Mouse (Mus musculus): ENCODE data around the gene Prkcb. TPM values are rescaled to one million over a fixed set of nuclear protein-coding genes. Genes with fewer than 3 reads are reported as not detected.

The Prkcb gene
- polyA plus RNA-seq, 1 experiment: 10.9 TPM

DNA sequence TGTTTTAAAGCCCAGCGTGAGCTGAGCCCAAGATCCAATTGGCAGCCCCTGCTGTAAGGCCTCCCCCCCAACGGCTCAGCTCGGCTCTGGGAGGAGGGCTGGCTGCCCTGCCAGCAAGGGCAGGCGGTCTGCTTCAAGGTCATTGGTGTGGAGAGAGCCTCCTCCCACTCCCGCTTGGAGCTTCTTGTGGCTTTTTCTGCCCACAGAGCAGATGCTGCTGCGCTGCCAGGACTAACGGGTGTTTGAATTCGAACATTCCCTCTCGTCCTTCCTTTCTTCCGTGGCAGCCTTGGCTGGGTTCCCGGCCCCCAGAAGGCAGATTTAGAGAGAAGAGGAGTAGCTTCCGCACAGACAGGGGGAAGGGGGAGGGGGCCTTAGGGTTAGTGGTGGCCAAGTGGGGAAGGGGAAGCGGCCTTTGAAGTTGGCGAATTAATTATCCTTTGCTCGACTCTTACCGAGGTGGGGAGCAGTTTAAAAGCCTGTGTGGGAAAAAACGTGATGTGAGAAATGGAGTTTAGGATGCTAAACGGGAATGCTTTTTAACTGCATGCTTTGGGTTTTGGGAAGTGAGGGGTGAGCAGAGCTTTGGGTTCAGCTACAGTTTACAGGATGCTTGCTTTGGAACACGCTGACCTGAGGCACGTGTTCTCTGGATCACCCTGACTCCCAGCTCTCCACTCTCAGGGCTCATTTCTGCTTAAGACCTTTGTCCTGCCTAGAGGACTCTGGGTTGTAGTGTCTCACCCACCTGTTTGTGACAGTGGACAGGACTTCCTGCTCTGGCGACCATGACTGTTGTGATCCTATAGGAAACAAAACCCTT is 116.2 kb downstream of the Prkcb start:
- no peak for TF ChIP-seq POLR2A (IDR thresholded peaks at IDR 0.05; ENCODE audit: borderline replicate concordance, extremely low read depth, low read depth, low read length)
- TF ChIP-seq CTCF (IDR thresholded peaks at IDR 0.05; ENCODE audit: insufficient read depth, low read length): no peak
- no peaks in the 10 kb centered on the region; the same call in 1 of the 2 replicates for H3K4me1 ChIP-seq (ENCODE audit: control insufficient read depth, insufficient read depth, low read length)
- H3K4me3 ChIP-seq (replicated peaks; ENCODE audit: extremely low read depth, low read depth, low read length): no peak overlapping the region
- WGBS: 4% methylated on average over 21 of the region's 21 CpGs
- no peak for DNase-seq

DNA sequence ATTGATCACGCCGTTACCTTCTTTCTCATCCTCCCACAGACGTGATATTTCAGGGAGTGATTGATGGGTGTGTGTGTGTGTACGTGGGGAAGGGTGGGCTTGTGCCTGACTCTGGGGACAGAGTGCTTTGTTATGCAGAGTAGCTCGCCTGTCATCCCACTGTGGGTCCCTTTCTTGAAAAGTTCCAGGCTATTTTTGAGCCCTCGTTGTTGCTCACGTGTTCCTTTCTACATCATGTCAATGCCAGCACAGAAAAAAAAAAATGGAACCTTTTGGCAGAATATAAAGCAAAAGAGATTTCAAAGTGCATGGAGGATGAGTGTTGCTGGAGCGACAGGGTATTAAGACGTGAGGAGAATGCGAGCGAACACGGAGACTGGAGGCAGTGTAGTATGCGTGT is 118.1 kb downstream of the Prkcb start:
- DNase-seq: no peak
- Histone ChIP-seq H3K4me3 (replicated peaks; ENCODE audit: extremely low read depth, low read depth, low read length) (no peak overlapping the region), H3K4me1 (ENCODE audit: control insufficient read depth, insufficient read depth, low read length) (no peaks in the 10 kb centered on the region; the same call in 1 of the 2 replicates)
- WGBS: 71% methylated on average over 13 of the region's 13 CpGs
- TF ChIP-seq CTCF (IDR thresholded peaks at IDR 0.05; ENCODE audit: insufficient read depth, low read length) (no peak), POLR2A (IDR thresholded peaks at IDR 0.05; ENCODE audit: borderline replicate concordance, extremely low read depth, low read depth, low read length) (no peak)

DNA sequence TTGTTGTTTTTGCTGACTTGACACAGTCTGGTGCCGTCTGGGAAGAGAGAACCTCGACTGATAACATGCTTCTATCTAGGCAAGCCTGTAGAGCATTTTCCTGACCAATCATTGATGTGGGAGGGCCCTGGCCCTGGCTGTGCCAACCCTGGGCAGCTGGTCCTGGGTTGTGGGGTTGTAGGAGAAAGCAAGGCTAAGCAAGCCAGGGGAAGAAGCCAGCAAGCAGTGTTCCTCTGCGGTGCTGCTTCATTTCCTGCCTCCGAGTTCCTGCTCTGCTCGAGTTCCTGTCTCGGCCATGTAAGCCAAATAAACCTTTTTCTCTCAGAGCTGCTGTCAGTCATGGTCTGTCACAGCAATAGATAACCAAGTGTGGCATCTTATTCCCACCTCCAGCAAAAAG is 121.4 kb downstream of the Prkcb start:
- H3K4me3 ChIP-seq (replicated peaks; ENCODE audit: extremely low read depth, low read depth, low read length): no peak overlapping the region
- WGBS: 48% methylated on average over 6 of the region's 6 CpGs
- H3K4me1 ChIP-seq (ENCODE audit: control insufficient read depth, insufficient read depth, low read length): no peaks in the 10 kb centered on the region
- TF ChIP-seq POLR2A (IDR thresholded peaks at IDR 0.05; ENCODE audit: borderline replicate concordance, extremely low read depth, low read depth, low read length) (no peak), CTCF (IDR thresholded peaks at IDR 0.05; ENCODE audit: insufficient read depth, low read length) (no peak)
- DNase-seq: no peak

DNA sequence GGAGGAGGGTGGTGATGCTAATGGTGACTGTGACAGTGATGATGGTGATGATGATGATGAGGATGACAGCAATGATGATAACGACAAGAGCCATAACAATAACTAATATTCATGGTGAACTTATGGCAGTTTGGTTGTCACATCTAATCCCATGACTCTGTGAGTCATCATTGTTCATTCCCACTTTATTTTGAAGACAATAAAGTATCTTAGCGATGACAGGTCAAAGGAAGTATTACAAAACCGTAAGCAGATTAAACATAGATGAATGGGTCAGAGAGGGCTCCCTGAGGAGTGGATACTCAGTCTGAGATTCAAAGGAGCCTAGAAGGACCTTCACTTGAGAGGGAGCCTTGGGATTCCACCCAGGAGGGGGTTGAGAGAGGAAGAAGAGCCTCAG is 122.3 kb downstream of the Prkcb start:
- TF ChIP-seq CTCF (IDR thresholded peaks at IDR 0.05; ENCODE audit: insufficient read depth, low read length): no peak
- Histone ChIP-seq H3K4me1 (ENCODE audit: control insufficient read depth, insufficient read depth, low read length) (no peaks in the 10 kb centered on the region), H3K4me3 (replicated peaks; ENCODE audit: extremely low read depth, low read depth, low read length) (no peak overlapping the region)
- WGBS: 72% methylated on average over 3 of the region's 3 CpGs
- no peak for DNase-seq

DNA sequence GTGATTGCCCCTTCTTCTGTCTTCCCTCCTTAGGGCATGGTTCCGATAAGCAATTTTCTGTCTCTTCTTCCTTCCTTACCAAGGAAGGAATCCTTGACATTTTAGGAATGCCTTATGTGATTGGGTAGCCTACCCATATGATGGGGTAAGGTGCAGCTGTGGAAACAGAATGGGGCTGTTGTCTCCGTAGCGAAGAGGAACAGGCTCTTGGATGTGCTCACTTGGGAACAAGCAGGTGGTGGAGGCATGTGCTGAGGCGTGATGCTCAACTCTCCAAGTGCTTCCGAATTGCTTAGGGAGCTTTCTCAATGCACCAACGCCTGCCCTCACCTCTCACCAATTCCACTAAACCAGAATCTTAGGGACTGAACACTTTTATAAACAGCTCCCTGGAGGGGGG is 124.7 kb downstream of the Prkcb start:
- TF ChIP-seq CTCF (IDR thresholded peaks at IDR 0.05; ENCODE audit: insufficient read depth, low read length): no peak
- no peak for TF ChIP-seq POLR2A (IDR thresholded peaks at IDR 0.05; ENCODE audit: borderline replicate concordance, extremely low read depth, low read depth, low read length)

DNA sequence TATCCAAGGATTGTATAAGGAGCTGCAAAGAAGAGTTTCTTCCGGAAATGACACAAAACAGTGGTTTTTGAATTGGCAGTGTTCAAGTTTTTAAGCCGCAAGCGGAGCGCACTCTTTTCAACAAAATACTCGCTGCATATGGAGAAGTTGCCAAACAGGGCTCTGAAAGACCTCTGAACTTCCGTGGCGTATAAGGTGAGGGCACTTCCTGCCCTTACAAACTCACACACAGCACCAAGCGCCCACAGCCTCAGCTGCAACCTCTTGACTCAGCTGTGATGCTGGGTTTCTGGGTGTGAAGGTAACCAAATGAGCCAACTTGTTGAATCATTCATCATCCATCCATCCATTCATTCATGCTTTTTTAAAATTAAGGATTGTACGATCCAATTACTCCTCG is 125.6 kb downstream of the Prkcb start:
- 70% methylated on average over 10 of the region's 10 CpGs for WGBS
- no peak for TF ChIP-seq CTCF (IDR thresholded peaks at IDR 0.05; ENCODE audit: insufficient read depth, low read length)
- TF ChIP-seq POLR2A (IDR thresholded peaks at IDR 0.05; ENCODE audit: borderline replicate concordance, extremely low read depth, low read depth, low read length): no peak
- DNase-seq: no peak
- Histone ChIP-seq H3K4me3 (replicated peaks; ENCODE audit: extremely low read depth, low read depth, low read length) (no peak overlapping the region), H3K4me1 (ENCODE audit: control insufficient read depth, insufficient read depth, low read length) (no peaks in the 10 kb centered on the region)

More for the DNA sequence above, 124.7 kb downstream of the Prkcb start:
- DNase-seq: no peak
- Histone ChIP-seq H3K4me3 (replicated peaks; ENCODE audit: extremely low read depth, low read depth, low read length) (no peak overlapping the region), H3K4me1 (ENCODE audit: control insufficient read depth, insufficient read depth, low read length) (no peaks in the 10 kb centered on the region)
- 81% methylated on average over 6 of the region's 6 CpGs for WGBS

DNA sequence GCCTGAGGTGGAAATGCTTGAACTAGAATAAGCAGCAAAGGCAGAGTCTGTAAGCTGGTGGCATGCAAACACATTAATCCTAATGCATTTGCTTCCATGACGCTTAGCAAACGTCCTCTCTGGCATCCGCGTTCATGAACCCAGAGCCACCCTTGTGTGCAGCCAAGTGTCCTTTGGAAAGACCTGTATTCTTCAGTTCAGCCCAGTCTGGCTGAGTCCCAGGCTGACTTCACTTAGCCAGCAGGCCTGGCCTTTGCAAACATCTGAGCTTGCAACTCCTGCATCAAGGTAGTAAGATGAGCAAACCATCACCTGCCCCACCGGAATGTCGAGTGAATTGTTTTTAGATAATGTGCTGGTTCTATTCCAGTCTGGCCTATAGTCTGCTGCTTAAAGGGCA is 126.1 kb downstream of the Prkcb start:
- Histone ChIP-seq H3K4me3 (replicated peaks; ENCODE audit: extremely low read depth, low read depth, low read length) (no peak overlapping the region), H3K4me1 (ENCODE audit: control insufficient read depth, insufficient read depth, low read length) (no peaks in the 10 kb centered on the region)
- TF ChIP-seq POLR2A (IDR thresholded peaks at IDR 0.05; ENCODE audit: borderline replicate concordance, extremely low read depth, low read depth, low read length) (no peak), CTCF (IDR thresholded peaks at IDR 0.05; ENCODE audit: insufficient read depth, low read length) (no peak)
- DNase-seq: no peak
- WGBS: 69% methylated on average over 6 of the region's 6 CpGs

- no peaks in the 10 kb centered on the region for H3K4me1 ChIP-seq (ENCODE audit: control insufficient read depth, insufficient read depth, low read length)
- DNase-seq: no peak
- WGBS: 64% methylated on average over 9 of the region's 9 CpGs
Observed at GRCm38 (mm10) chr7:122415387-122415786, 126.8 kb downstream of the Prkcb start.

GRCm38 (mm10) chr7:122415904-122416303 is 127.4 kb downstream of the Prkcb start:
- WGBS: 57% methylated on average over 12 of the region's 12 CpGs
- no peak for TF ChIP-seq POLR2A (IDR thresholded peaks at IDR 0.05; ENCODE audit: borderline replicate concordance, extremely low read depth, low read depth, low read length)
- no peak for TF ChIP-seq CTCF (IDR thresholded peaks at IDR 0.05; ENCODE audit: insufficient read depth, low read length)
- Histone ChIP-seq H3K4me3 (replicated peaks; ENCODE audit: extremely low read depth, low read depth, low read length) (no peak overlapping the region), H3K4me1 (ENCODE audit: control insufficient read depth, insufficient read depth, low read length) (no peaks in the 10 kb centered on the region)
- no peak for DNase-seq

More at GRCm38 (mm10) chr7:122415387-122415786, 126.8 kb downstream of the Prkcb start:
- TF ChIP-seq CTCF (IDR thresholded peaks at IDR 0.05; ENCODE audit: insufficient read depth, low read length) (no peak), POLR2A (IDR thresholded peaks at IDR 0.05; ENCODE audit: borderline replicate concordance, extremely low read depth, low read depth, low read length) (no peak)
- H3K4me3 ChIP-seq (replicated peaks; ENCODE audit: extremely low read depth, low read depth, low read length): no peak overlapping the region

- no peaks in the 10 kb centered on the region for H3K4me1 ChIP-seq (ENCODE audit: control insufficient read depth, insufficient read depth, low read length)
- no peak overlapping the region for H3K4me3 ChIP-seq (replicated peaks; ENCODE audit: extremely low read depth, low read depth, low read length)
- TF ChIP-seq POLR2A (IDR thresholded peaks at IDR 0.05; ENCODE audit: borderline replicate concordance, extremely low read depth, low read depth, low read length) (no peak), CTCF (IDR thresholded peaks at IDR 0.05; ENCODE audit: insufficient read depth, low read length) (no peak)
- no peak for DNase-seq
- whole genome bisulfite sequencing: 78% methylated on average over 3 of the region's 3 CpGs
Observed at GRCm38 (mm10) chr7:122418551-122418950, 130.0 kb downstream of the Prkcb start.

Measured in lung, adult 2 months (tissue).